ENCODE assay signal across 8 mouse cellular contexts in the genomic region with DNA sequence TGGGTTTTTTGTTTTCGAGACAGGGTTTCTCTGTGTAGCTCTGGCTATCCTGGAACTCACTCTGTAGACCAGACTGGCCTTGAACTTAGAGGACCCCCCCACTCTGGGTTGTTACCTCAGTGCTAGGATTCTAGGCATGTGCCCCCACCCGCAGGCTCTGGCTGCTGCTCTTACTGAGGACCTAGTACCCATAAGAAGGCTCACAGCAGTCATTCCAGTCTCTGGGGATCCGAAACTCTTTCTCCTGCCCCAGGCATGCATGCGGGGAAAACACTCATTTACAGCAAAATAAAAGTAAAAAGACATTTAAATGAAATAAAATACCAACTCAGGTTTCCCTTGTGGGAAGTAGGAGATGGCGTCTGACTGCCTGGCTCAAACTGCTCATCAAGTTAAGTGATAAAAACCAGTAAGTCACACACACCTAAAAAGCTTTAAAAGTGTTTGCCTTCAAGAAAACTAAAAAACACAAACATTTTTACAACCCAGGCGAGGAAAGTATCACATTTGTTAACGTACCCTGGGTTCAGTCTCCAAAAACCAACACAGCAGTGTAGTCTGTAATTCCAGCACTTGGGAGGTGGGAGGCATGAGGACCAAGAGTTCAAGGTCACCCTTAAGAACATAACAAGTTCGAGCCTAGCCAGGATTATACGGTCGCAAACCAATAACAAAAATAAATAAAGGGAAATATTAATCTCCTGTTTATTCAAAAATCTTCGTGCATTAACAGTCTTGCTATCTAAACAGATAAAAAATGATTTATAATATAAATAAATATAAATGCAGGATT. TPM values are rescaled to one million over a fixed set of nuclear protein-coding genes. Genes with fewer than 3 reads are reported as not detected.
DNase-seq lines count a peak whose midpoint lies in the region; ATAC-seq and TF ChIP-seq lines count a peak whose summit lies in the region.

No protein-coding gene starts in this region.

- no peaks in the 10 kb centered on the region for H3K27me3 ChIP-seq in cerebellum, adult 2 months (ENCODE audit: control insufficient read depth, insufficient read depth, low read length)
- no peaks in the 10 kb centered on the region for H3K27me3 ChIP-seq in megakaryocyte, embryonic 14.5 days (replicated peaks)
- no peaks in the 10 kb centered on the region for H3K27me3 ChIP-seq in limb, embryonic 12.5 days
- H3K27me3 ChIP-seq in stomach, embryonic 14.5 days (ENCODE audit: control insufficient read depth, insufficient read depth, low read length): no peaks in the 10 kb centered on the region

- peak overlapping the region; percentile 73 for H3K9ac ChIP-seq in limb, embryonic 12.5 days (replicated peaks)
- H3K9ac ChIP-seq in stomach, embryonic 14.5 days (replicated peaks; ENCODE audit: low read depth, low read length): peak overlapping the region; percentile 22

- no peak overlapping the region for H3K27ac ChIP-seq in cerebellum, adult 2 months (ENCODE audit: insufficient read depth, low read length)
- no peak overlapping the region for H3K27ac ChIP-seq in limb, embryonic 12.5 days
- no peak overlapping the region for H3K27ac ChIP-seq in stomach, embryonic 14.5 days (ENCODE audit: low read length)

- 52% methylated on average over 11 of the region's 11 CpGs for WGBS in cerebellum, adult 2 months
- WGBS in limb, embryonic 12.5 days: 50% methylated on average over 11 of the region's 11 CpGs
- 44% methylated on average over 11 of the region's 11 CpGs for WGBS in stomach, embryonic 14.5 days

- no peaks in the 10 kb centered on the region; the same call in 1 of the 2 replicates for H3K4me1 ChIP-seq in cerebellum, adult 2 months (ENCODE audit: control insufficient read depth, insufficient read depth, low read length)
- peaks cover 53% of the 10 kb centered on the region for H3K4me1 ChIP-seq in megakaryocyte, embryonic 14.5 days
- peaks cover 8% of the 10 kb centered on the region; the same call in 1 of the 2 replicates for H3K4me1 ChIP-seq in limb, embryonic 12.5 days (replicated peaks)
- peaks cover 5% of the 10 kb centered on the region; the same call in 1 of the 2 replicates for H3K4me1 ChIP-seq in stomach, embryonic 14.5 days (ENCODE audit: control insufficient read depth, insufficient read depth, low read length)

- DNase-seq in cerebellum, adult 2 months: no peak
- DNase-seq in cerebellum, adult 8-10 months: no peak
- DNase-seq in layer of hippocampus, postnatal 36 days: no peak
- no peak for DNase-seq in retina, postnatal 1 day

- no peak for TF ChIP-seq POLR2A in cerebellum, adult 2 months (IDR thresholded peaks at IDR 0.05; ENCODE audit: borderline replicate concordance, insufficient read depth, low read length)

- TF ChIP-seq CTCF in cerebellum, adult 2 months (IDR thresholded peaks at IDR 0.05; ENCODE audit: borderline replicate concordance, insufficient read depth, low read depth, low read length): no peak

- no peaks in the 10 kb centered on the region for H3K9me3 ChIP-seq in megakaryocyte, embryonic 14.5 days
- no peaks in the 10 kb centered on the region for H3K9me3 ChIP-seq in limb, embryonic 12.5 days
- no peaks in the 10 kb centered on the region for H3K9me3 ChIP-seq in stomach, embryonic 14.5 days (ENCODE audit: control insufficient read depth, low read depth, low read length)

- H3K36me3 ChIP-seq in megakaryocyte, embryonic 14.5 days (replicated peaks; ENCODE audit: low read length): peaks cover 33% of the 10 kb centered on the region
- peaks cover 22% of the 10 kb centered on the region for H3K36me3 ChIP-seq in limb, embryonic 12.5 days
- H3K36me3 ChIP-seq in stomach, embryonic 14.5 days (ENCODE audit: control insufficient read depth, insufficient read depth, low read length): peaks cover 10% of the 10 kb centered on the region

- ATAC-seq in megakaryocyte, adult 5-6 weeks (ENCODE audit: poor library complexity, severe bottlenecking): no peak
- ATAC-seq in limb, embryonic 12.5 days (ENCODE audit: insufficient number of reproducible peaks, insufficient read depth, low FRiP score, low TSS enrichment, low read depth): no peak
- no peak for ATAC-seq in stomach, embryonic 14.5 days (ENCODE audit: insufficient number of reproducible peaks, insufficient read depth, low FRiP score, low read depth)

- H3K4me3 ChIP-seq in cerebellum, adult 2 months (replicated peaks; ENCODE audit: insufficient read depth, low read depth, low read length): peak overlapping the region; percentile 80
- H3K4me3 ChIP-seq in megakaryocyte, embryonic 14.5 days (replicated peaks): peak overlapping the region; percentile 94
- peak overlapping the region; percentile 69 for H3K4me3 ChIP-seq in limb, embryonic 12.5 days (replicated peaks)
- peak overlapping the region; percentile 45 for H3K4me3 ChIP-seq in stomach, embryonic 14.5 days (ENCODE audit: low read depth, low read length)

- peak overlapping the region; percentile 95 for H3K4me2 ChIP-seq in limb, embryonic 12.5 days
- peak overlapping the region; percentile 78 for H3K4me2 ChIP-seq in stomach, embryonic 14.5 days (replicated peaks; ENCODE audit: low read depth, low read length)

RNA-seq across cellular contexts. Expression of a gene that starts 1.1 kb away (rescaled TPM):
- polyA plus RNA-seq in cerebellum, adult 2 months (2012; rRNA removed): 115 and 123 TPM in 2 replicates
- 10.5 and 20.5 TPM in 2 replicates for polyA plus RNA-seq in megakaryocyte, embryonic 14.5 days (2012; ENCODE audit: insufficient read depth, low replicate concordance)
- 5.7 and 8.0 TPM in 2 replicates for total RNA-seq in megakaryocyte, adult 5-6 weeks (2015)
- total RNA-seq in megakaryocyte, adult 5-6 weeks (2017): 13.7 and 25.5 TPM in 2 replicates
- polyA plus RNA-seq in limb, embryonic 12.5 days (2016; fragmentation: Nextera tagmentation; extraction: Ambion mirVana): 24.1 and 34.0 TPM in 2 replicates
- polyA plus RNA-seq in stomach, embryonic 14.5 days (2014; fragmentation: Nextera tagmentation; extraction: Ambion mirVana): 21.5 and 24.3 TPM in 2 replicates
- 10 to 100 TPM; 64.0 to 66.0 TPM for total RNA-seq in layer of hippocampus, postnatal 36 days (2021)

RNA-seq across cellular contexts. Expression of a gene that starts 14.3 kb away (rescaled TPM):
- 86.9 and 97.3 TPM in 2 replicates for polyA plus RNA-seq in cerebellum, adult 2 months (2012; rRNA removed)
- 9.6 and 15.5 TPM in 2 replicates for polyA plus RNA-seq in megakaryocyte, embryonic 14.5 days (2012; ENCODE audit: insufficient read depth, low replicate concordance)
- 23.6 and 28.0 TPM in 2 replicates for total RNA-seq in megakaryocyte, adult 5-6 weeks (2015)
- total RNA-seq in megakaryocyte, adult 5-6 weeks (2017): 20.2 and 24.4 TPM in 2 replicates
- polyA plus RNA-seq in limb, embryonic 12.5 days (2016; fragmentation: Nextera tagmentation; extraction: Ambion mirVana): 18.2 and 18.6 TPM in 2 replicates
- polyA plus RNA-seq in stomach, embryonic 14.5 days (2014; fragmentation: Nextera tagmentation; extraction: Ambion mirVana): 33.4 and 35.1 TPM in 2 replicates
- 10 to 100 TPM; 21.0 to 21.2 TPM for total RNA-seq in layer of hippocampus, postnatal 36 days (2021)

RNA-seq across cellular contexts. Expression of a gene that starts 23.2 kb away (rescaled TPM):
- polyA plus RNA-seq in cerebellum, adult 2 months (2012; rRNA removed): 64.2 and 68.0 TPM in 2 replicates
- polyA plus RNA-seq in megakaryocyte, embryonic 14.5 days (2012; ENCODE audit: insufficient read depth, low replicate concordance): 44.0 and 58.2 TPM in 2 replicates
- 30.8 and 34.0 TPM in 2 replicates for total RNA-seq in megakaryocyte, adult 5-6 weeks (2015)
- 24.0 and 34.2 TPM in 2 replicates for total RNA-seq in megakaryocyte, adult 5-6 weeks (2017)
- 20.3 and 21.7 TPM in 2 replicates for polyA plus RNA-seq in limb, embryonic 12.5 days (2016; fragmentation: Nextera tagmentation; extraction: Ambion mirVana)
- 18.6 and 21.2 TPM in 2 replicates for polyA plus RNA-seq in stomach, embryonic 14.5 days (2014; fragmentation: Nextera tagmentation; extraction: Ambion mirVana)
- 10 to 100 TPM; 68.7 to 80.7 TPM for total RNA-seq in layer of hippocampus, postnatal 36 days (2021)

RNA-seq across cellular contexts. Expression of a gene that starts 23.3 kb away (rescaled TPM):
- polyA plus RNA-seq in cerebellum, adult 2 months (2012; rRNA removed): 55.9 and 57.5 TPM in 2 replicates
- 13.8 and 37.9 TPM in 2 replicates for polyA plus RNA-seq in megakaryocyte, embryonic 14.5 days (2012; ENCODE audit: insufficient read depth, low replicate concordance)
- total RNA-seq in megakaryocyte, adult 5-6 weeks (2015): 29.0 and 30.2 TPM in 2 replicates
- total RNA-seq in megakaryocyte, adult 5-6 weeks (2017): 11.7 and 29.8 TPM in 2 replicates
- 96.0 and 106 TPM in 2 replicates for polyA plus RNA-seq in limb, embryonic 12.5 days (2016; fragmentation: Nextera tagmentation; extraction: Ambion mirVana)
- 88.8 and 96.0 TPM in 2 replicates for polyA plus RNA-seq in stomach, embryonic 14.5 days (2014; fragmentation: Nextera tagmentation; extraction: Ambion mirVana)
- total RNA-seq in layer of hippocampus, postnatal 36 days (2021): 10 to 100 TPM; 48.8 to 61.3 TPM
